Mouse (Mus musculus): ENCODE data around the gene Cyp2f2.

The Cyp2f2 gene

GRCm38 (mm10) chr7:27119676-27120075 is at the start of gene Cyp2f2:
Gene Cyp2f2, plus strand, starts transcription at chr7:27119909.
- peak; percentile 27 for DNase-seq

GRCm38 (mm10) chr7:27078641-27079040 is 41.1 kb upstream of the Cyp2f2 start:
- no peak for DNase-seq

- no peak for DNase-seq
Observed at GRCm38 (mm10) chr7:27081625-27082024, 38.1 kb upstream of the Cyp2f2 start.

- no peak for DNase-seq
Observed at GRCm38 (mm10) chr7:27091039-27091438, 28.7 kb upstream of the Cyp2f2 start.

- no peak for DNase-seq
Observed at GRCm38 (mm10) chr7:27092038-27092703, 27.5 kb upstream of the Cyp2f2 start.

GRCm38 (mm10) chr7:27092882-27093281 is 26.8 kb upstream of the Cyp2f2 start:
- no peak for DNase-seq

- DNase-seq = no peak
Observed at GRCm38 (mm10) chr7:27104882-27105281, 14.8 kb upstream of the Cyp2f2 start.

- no peak for DNase-seq
Observed at GRCm38 (mm10) chr7:27110327-27110726, 9.4 kb upstream of the Cyp2f2 start.

- peak; percentile 47 for DNase-seq
Observed at GRCm38 (mm10) chr7:27111038-27111437, 8.7 kb upstream of the Cyp2f2 start.

- no peak for DNase-seq
Observed at GRCm38 (mm10) chr7:27111987-27112386, 7.7 kb upstream of the Cyp2f2 start.

- peak; percentile 72 for DNase-seq
Observed at GRCm38 (mm10) chr7:27118033-27118511, 1.6 kb upstream of the Cyp2f2 start.

GRCm38 (mm10) chr7:27124305-27124832 is 4.7 kb downstream of the Cyp2f2 start:
- DNase-seq = no peak

- DNase-seq = no peak
Observed at GRCm38 (mm10) chr7:27124969-27125368, 5.3 kb downstream of the Cyp2f2 start.

GRCm38 (mm10) chr7:27128162-27128561 is 8.5 kb downstream of the Cyp2f2 start:
- peak; percentile 60 for DNase-seq

- DNase-seq = no peak
Observed at GRCm38 (mm10) chr7:27128946-27129345, 9.2 kb downstream of the Cyp2f2 start.

GRCm38 (mm10) chr7:27129811-27130210 is 10.1 kb downstream of the Cyp2f2 start:
- no peak for DNase-seq

GRCm38 (mm10) chr7:27130521-27131370 is 11.0 kb downstream of the Cyp2f2 start:
- no peak for DNase-seq

- no peak for DNase-seq
Observed at GRCm38 (mm10) chr7:27131387-27131786, 11.7 kb downstream of the Cyp2f2 start.

GRCm38 (mm10) chr7:27132588-27132987 is 12.9 kb downstream of the Cyp2f2 start:
- peak; percentile 67 for DNase-seq

GRCm38 (mm10) chr7:27133156-27133555 is 13.4 kb downstream of the Cyp2f2 start:
- DNase-seq = no peak

GRCm38 (mm10) chr7:27133757-27134156 is 14.0 kb downstream of the Cyp2f2 start:
- no peak for DNase-seq

GRCm38 (mm10) chr7:27136410-27136996 is 16.8 kb downstream of the Cyp2f2 start:
- DNase-seq = no peak

- peak; percentile 75 for DNase-seq
Observed at GRCm38 (mm10) chr7:27153205-27153764, 33.6 kb downstream of the Cyp2f2 start, which contains the start of gene Cyp2t4. Gene Cyp2t4, plus strand, starts transcription at chr7:27153714.

All from lung, postnatal 10 days (tissue).